Mouse (Mus musculus): ENCODE results near the gene Gm45716. TPM values are rescaled to one million over a fixed set of nuclear protein-coding genes. Genes with fewer than 3 reads are reported as not detected.

The Gm45716 gene
- polyA plus RNA-seq, 1 experiment from 2014 or later: 18.4 TPM

Other genes with a start within 250 kb of the Gm45716 start
- 5.1 and 6.2 TPM in 2 replicates for gene Pctp, start 184.8 kb upstream of the Gm45716 start, polyA plus RNA-seq (2016; fragmentation: Nextera tagmentation; extraction: Ambion mirVana)
- gene Tmem100, start 157.3 kb upstream of the Gm45716 start, polyA plus RNA-seq (2016; fragmentation: Nextera tagmentation; extraction: Ambion mirVana): 5.0 and 6.6 TPM in 2 replicates
- gene Mmd, start 61.8 kb downstream of the Gm45716 start, polyA plus RNA-seq (2016; fragmentation: Nextera tagmentation; extraction: Ambion mirVana): 57.7 and 59.9 TPM in 2 replicates
- 2.2 and 3.3 TPM in 2 replicates for gene Hlf, start 203.2 kb downstream of the Gm45716 start, polyA plus RNA-seq (2016; fragmentation: Nextera tagmentation; extraction: Ambion mirVana)